Mouse (Mus musculus) heart, adult 2 months (tissue): ENCODE data around the gene Htr5b. TPM values are rescaled to one million over a fixed set of nuclear protein-coding genes. Genes with fewer than 3 reads are reported as not detected.

Source experiments
- DNase-seq, 2 experiments: peaks; one replicate each; pipeline ENCODE4 v3.0.0; 2021
- H3K27ac ChIP-seq: fragments of 200-600 bp; 2 replicates; pipeline ENCODE4 v1.8.1; 2022
- H3K27me3 ChIP-seq: fragments of 200-500 bp; 2 replicates; pipeline ENCODE4 v1.6.1; 2012; ENCODE audit warnings: mild to moderate bottlenecking, low read length, inconsistent platforms, mixed read lengths; ENCODE audit not compliant: control insufficient read depth, insufficient read depth
- H3K36me3 ChIP-seq: fragments of 200-500 bp; 2 replicates; pipeline ENCODE4 v1.6.1; 2012; ENCODE audit warnings: low read length, inconsistent platforms; ENCODE audit not compliant: control insufficient read depth, insufficient read depth
- H3K4me1 ChIP-seq: fragments of 200-500 bp; 2 replicates; pipeline ENCODE4 v1.6.1; 2011; ENCODE audit warnings: low read length; ENCODE audit not compliant: control insufficient read depth, insufficient read depth
- H3K4me3 ChIP-seq: fragments of 200-600 bp; 2 replicates; pipeline ENCODE4 v1.8.1; 2022
- H3K79me2 ChIP-seq: fragments of 200-500 bp; replicated peaks from 2 replicates; pipeline ENCODE4 v1.6.1; 2012; ENCODE audit warnings: mild to moderate bottlenecking, inconsistent platforms, low read length, moderate library complexity, mixed read lengths; ENCODE audit not compliant: control insufficient read depth, insufficient read depth
- H3K9ac ChIP-seq: fragments of 200-500 bp; 2 replicates; pipeline ENCODE4 v1.6.1; 2012; ENCODE audit warnings: low read depth, mild to moderate bottlenecking, control low read depth, inconsistent platforms, low read length, mixed read lengths
- CTCF ChIP-seq: fragments of 200-600 bp; IDR thresholded peaks from 2 replicates; pipeline ENCODE4 v1.8.1; 2022; ENCODE audit warnings: antibody characterized with exemption, mild to moderate bottlenecking, moderate library complexity
- EP300 ChIP-seq: fragments of 200-500 bp; IDR thresholded peaks from 2 replicates; pipeline ENCODE4 v1.6.1; 2011; ENCODE audit warnings: low read depth, low read length, control low read depth; ENCODE audit not compliant: insufficient read depth
- POLR2A ChIP-seq: fragments of 200-500 bp; IDR thresholded peaks from 2 replicates; pipeline ENCODE4 v1.6.1; 2011; ENCODE audit warnings: mild to moderate bottlenecking, low read depth, low read length, control low read depth; ENCODE audit not compliant: insufficient read depth
- WGBS: fragments of 180-500 bp; shearing (Covaris S2); methylation state at CpG from one replicate; pipeline ENCODE4 v1.1.7; 2018; 5-methylcytosine and 5-hydroxymethylcytosine counted together
- intact Hi-C: fragments of 180-260 bp; cut with DNase I; formaldehyde crosslinking; loops from one replicate; pipeline ENCODE4 v1.15.1; 2025
- polyA plus RNA-seq: library from polyadenylated mRNA; depleted of rRNA; stranded (reverse); fragments of >200 nt; gene quantifications from 2 replicates; pipeline ENCODE4 v1.2.3, GENCODE M21; 2012
- total RNA-seq, 2 experiments: library from RNA; stranded (reverse); gene quantifications; 2 replicates each; pipeline ENCODE4 v1.2.3; 2021

Htr5b gene
- total and polyA plus RNA-seq, 3 experiments = not detected

DNA sequence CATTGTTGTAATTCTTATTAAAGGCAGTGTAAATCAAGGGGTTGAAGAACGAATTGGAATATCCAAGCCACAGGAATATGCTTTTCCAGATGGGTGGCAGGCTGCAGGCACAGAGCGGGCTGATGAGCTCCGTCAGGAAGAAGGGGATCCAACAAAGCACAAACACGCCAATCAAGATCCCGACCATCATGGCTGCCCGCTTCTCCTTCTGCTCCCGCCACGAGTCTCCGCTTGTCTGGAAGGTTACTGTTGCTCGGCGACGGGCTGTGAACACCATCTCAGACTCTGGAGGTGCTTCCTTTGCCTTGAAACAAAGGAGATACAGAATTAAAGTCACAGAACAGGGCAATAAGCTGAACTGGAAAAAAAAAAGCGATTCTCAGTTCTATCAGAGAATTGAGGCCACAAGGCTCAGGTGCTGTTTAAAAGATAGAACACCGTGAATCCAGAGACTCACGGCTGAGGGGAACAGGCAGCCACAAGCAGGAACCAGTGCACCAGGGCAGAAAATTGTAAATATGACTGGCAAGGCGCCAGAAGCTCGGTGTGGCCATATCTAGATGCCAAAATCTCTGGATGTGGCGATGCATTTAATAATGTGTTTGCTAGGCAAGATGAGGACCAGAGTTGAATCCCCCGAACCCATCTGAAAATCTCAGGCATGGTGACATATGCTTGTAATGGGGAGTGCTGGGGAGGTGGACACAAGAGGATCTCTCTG is 17.7 kb downstream of the Htr5b start:
- Histone ChIP-seq H3K79me2 (no peaks in the 10 kb centered on the region), H3K36me3 (no peaks in the 10 kb centered on the region), H3K4me1 (no peaks in the 10 kb centered on the region), H3K27me3 (no peaks in the 10 kb centered on the region), H3K9ac (no peak overlapping the region), H3K27ac (no peak overlapping the region), H3K4me3 (no peak overlapping the region)
- no peak for DNase-seq
- intact Hi-C loops = no loop called here
- TF ChIP-seq POLR2A (no peak), CTCF (no peak), EP300 (no peak)
- 80% methylated on average over 19 of the region's 19 CpGs for WGBS

DNA sequence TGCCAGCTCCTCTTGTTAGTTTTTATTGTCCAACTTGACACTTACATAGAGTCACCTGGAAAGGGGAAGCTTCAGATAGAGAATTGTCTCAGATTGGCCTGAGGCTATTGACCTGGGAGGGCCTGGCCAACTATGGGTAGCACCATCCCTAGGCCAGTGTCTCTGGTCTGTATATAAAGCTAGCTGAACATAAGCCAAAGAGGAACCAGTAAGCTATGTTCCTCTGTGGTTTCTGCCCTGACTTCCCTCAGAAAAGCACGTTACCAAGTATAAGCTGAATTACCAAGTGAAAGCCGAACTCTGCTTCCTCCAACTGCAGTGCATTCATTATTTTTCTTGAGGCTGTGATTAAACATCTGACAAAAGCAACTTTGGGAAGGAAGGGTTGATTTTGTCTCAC is 19.5 kb downstream of the Htr5b start:
- intact Hi-C loops = no loop called here

DNA sequence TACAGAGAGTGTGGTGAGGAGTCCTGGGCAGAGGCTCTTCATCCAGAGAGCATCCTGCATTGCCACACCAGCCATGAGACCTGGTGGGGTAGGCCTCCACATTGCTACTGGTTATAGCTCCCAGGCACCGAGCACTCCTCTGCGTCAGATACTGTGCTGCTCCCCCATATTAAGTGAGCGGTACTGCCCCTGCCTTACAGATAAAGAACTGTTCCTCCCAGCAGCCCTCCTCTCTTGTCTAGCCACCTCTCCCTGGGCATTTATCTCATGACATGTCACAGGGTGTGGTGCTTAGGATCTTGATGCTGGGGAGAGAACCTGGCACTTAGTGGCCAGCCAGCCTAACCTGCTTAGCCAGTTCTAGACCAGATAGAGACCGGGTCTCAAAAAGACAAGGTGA is 31.2 kb downstream of the Htr5b start:
- H3K27ac ChIP-seq = no peak overlapping the region
- H3K4me3 ChIP-seq = no peak overlapping the region
- intact Hi-C loops = no loop called here
- H3K27me3 ChIP-seq = no peaks in the 10 kb centered on the region
- no peak for DNase-seq
- TF ChIP-seq POLR2A = no peak
- no peak for TF ChIP-seq EP300
- TF ChIP-seq CTCF = no peak
- H3K4me1 ChIP-seq = no peaks in the 10 kb centered on the region
- H3K36me3 ChIP-seq = no peaks in the 10 kb centered on the region
- H3K79me2 ChIP-seq = no peaks in the 10 kb centered on the region
- WGBS = 91% methylated on average over 4 of the region's 4 CpGs
- no peak overlapping the region for H3K9ac ChIP-seq

More for the DNA sequence above, 19.5 kb downstream of the Htr5b start:
- no peak for TF ChIP-seq POLR2A
- TF ChIP-seq EP300 = no peak
- no peak for TF ChIP-seq CTCF
- no peak overlapping the region for H3K4me3 ChIP-seq
- 94% methylated on average over 2 of the region's 2 CpGs for WGBS
- no peaks in the 10 kb centered on the region for H3K27me3 ChIP-seq
- no peaks in the 10 kb centered on the region for H3K79me2 ChIP-seq
- no peak for DNase-seq
- no peaks in the 10 kb centered on the region for H3K4me1 ChIP-seq
- H3K9ac ChIP-seq = no peak overlapping the region
- H3K27ac ChIP-seq = no peak overlapping the region
- no peaks in the 10 kb centered on the region for H3K36me3 ChIP-seq

DNA sequence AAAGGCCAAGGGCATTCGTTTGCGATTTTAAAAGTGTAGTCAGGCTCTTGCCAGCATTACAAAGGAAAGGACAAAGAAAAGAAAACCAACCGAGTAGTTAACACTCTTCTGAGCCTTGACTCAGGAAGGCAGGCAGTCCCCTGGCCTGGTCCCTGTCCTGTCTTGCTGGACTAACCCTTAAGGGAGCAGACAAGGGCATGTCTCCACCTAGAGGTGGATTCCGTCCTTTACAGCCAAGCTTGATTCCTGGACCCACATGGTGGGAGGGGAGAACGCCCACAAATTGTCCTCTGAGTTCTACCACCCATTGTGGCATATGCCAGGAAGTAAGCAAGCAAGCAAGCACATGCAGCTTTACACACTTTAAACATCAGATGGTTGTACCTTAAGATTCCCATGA is 38.0 kb downstream of the Htr5b start:
- H3K27me3 ChIP-seq = no peaks in the 10 kb centered on the region
- H3K79me2 ChIP-seq = no peaks in the 10 kb centered on the region
- no peaks in the 10 kb centered on the region for H3K4me1 ChIP-seq
- no peak overlapping the region for H3K4me3 ChIP-seq
- H3K9ac ChIP-seq = no peak overlapping the region
- intact Hi-C loops = no loop called here
- no peak for TF ChIP-seq POLR2A
- TF ChIP-seq CTCF = peak; percentile 47
- no peak for TF ChIP-seq EP300
- H3K36me3 ChIP-seq = no peaks in the 10 kb centered on the region
- WGBS = 50% methylated on average over 5 of the region's 5 CpGs
- no peak for DNase-seq
- no peak overlapping the region for H3K27ac ChIP-seq

DNA sequence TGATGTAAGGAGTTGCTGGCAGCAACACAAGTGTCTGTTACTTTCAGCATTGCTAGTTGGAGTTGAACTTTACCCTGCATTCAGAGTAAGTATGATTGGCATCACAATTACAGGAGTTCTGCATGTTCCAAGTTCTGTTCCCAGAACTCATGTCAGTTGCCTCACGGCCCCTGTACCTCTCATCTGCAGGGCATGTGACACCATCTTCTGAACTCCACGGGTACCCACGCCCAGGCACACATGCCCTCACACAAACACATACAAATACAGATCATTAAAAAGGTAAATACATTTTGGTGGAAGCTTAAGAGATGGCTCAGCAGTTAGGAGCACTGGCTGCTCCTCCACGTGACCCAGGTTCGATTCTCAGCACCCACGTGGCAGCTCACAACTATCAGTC is 41.5 kb downstream of the Htr5b start:
- intact Hi-C loops = no loop called here
- Histone ChIP-seq H3K4me1 (no peaks in the 10 kb centered on the region), H3K27me3 (no peaks in the 10 kb centered on the region), H3K4me3 (no peak overlapping the region), H3K36me3 (no peaks in the 10 kb centered on the region), H3K79me2 (no peaks in the 10 kb centered on the region), H3K27ac (no peak overlapping the region), H3K9ac (no peak overlapping the region)
- TF ChIP-seq CTCF = no peak
- TF ChIP-seq POLR2A = no peak
- no peak for TF ChIP-seq EP300
- WGBS = 90% methylated on average over 6 of the region's 6 CpGs
- no peak for DNase-seq

DNA sequence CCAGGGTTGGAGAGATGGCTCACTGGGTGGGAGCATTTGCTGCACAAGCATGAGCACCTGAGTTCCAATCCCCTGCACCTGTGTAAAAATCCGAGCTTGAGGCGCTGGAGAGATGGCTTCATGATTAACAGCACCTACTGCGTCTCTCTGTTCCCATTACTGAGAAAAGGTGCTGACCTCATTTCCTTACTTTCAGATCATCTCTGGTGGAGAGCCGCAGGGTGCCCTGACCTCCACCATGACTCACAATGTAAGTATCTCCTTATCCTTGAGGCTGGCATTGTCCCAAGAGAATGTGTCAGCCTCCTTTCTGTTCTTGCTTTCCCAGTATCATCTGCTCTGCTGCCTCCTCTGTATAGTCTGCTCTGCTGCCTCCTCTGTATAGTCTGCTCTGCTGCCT is 45.2 kb downstream of the Htr5b start:
- Histone ChIP-seq H3K27ac (no peak overlapping the region), H3K4me3 (no peak overlapping the region), H3K4me1 (no peaks in the 10 kb centered on the region), H3K27me3 (no peaks in the 10 kb centered on the region), H3K36me3 (no peaks in the 10 kb centered on the region), H3K9ac (no peak overlapping the region), H3K79me2 (no peaks in the 10 kb centered on the region)
- intact Hi-C loops = no loop called here
- TF ChIP-seq POLR2A (no peak), CTCF (no peak), EP300 (no peak)
- no peak for DNase-seq
- WGBS = 62% methylated on average over 4 of the region's 4 CpGs
